ENCODE assay signal across 22 mouse cellular contexts in the genomic region with DNA sequence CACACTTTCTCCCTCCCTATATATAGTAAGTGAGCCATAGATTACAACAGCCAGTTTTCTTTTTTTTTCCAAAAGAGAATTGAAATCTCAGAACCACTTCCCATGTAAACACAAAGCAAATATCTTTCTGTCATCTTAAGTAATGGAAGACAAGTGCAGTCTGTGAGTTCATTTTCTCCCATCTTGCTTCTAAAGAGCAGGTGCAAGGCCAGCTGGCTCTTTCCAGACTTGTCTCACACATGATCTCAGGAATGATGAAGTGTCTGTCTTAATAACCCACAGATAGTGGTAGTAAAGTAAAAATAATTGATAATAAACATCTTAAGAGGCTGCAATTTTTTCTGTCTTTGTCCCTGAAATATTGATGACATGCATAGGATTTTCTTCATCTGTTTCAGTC.
DNase-seq lines count a peak whose midpoint lies in the region; ATAC-seq and TF ChIP-seq lines count a peak whose summit lies in the region.
"Had no signal": no experiment of that assay in that cellular context is flagged by ENCODE, and none has a peak within 500 bp of the region (broad histone marks: within the 10 kb centered on the region; RNA-seq: fewer than 3 reads in every experiment).

No protein-coding gene starts in this region.

- peak; percentile 59; the same call in 1 of the 2 replicates for ATAC-seq in forebrain, embryonic 13.5 days
- ATAC-seq in forebrain, embryonic 12.5 days (ENCODE audit: low FRiP score): no peak
- ATAC-seq: activated CD4-positive, CD25-positive, alpha-beta regulatory T cell, adult 4 months; hindbrain, embryonic 16.5 days had no signal

- DNase-seq in layer of hippocampus, adult 2 months (ENCODE audit: low spot score in 2 of 2): peak; percentile 23
- no peak for DNase-seq in layer of hippocampus, postnatal 14 days (ENCODE audit: low spot score in 2 of 2)
- peak; percentile 84 for DNase-seq in brain, embryonic 14.5 days (ENCODE audit: low read depth)
- no peak for DNase-seq in spleen, postnatal 4 days (ENCODE audit: low spot score in 2 of 2)
- DNase-seq: adrenal gland, adult 8-10 months; adrenal gland, postnatal 25 days; cerebellum, adult 18-20 months; cerebellum, adult 9-10 months; cerebellum, postnatal 14 days; gastrocnemius, postnatal 25 days; heart, adult 18-20 months; heart, postnatal 10 days; heart, postnatal 36 days had no signal

- H3K4me3 ChIP-seq in forebrain, embryonic 13.5 days: no peak overlapping the region
- H3K4me3 ChIP-seq in forebrain, embryonic 12.5 days (replicated peaks): no peak overlapping the region
- no peak overlapping the region for H3K4me3 ChIP-seq in layer of hippocampus, adult 2 months
- no peak overlapping the region for H3K4me3 ChIP-seq in myocyte
- H3K4me3 ChIP-seq: heart, embryonic 12.5 days; heart, embryonic 15.5 days; hindbrain, embryonic 10.5 days; hindbrain, embryonic 13.5 days had no signal

- H3K9ac ChIP-seq in forebrain, embryonic 13.5 days: no peak overlapping the region
- H3K9ac ChIP-seq in forebrain, embryonic 12.5 days: no peak overlapping the region
- H3K9ac ChIP-seq: heart, embryonic 12.5 days; heart, embryonic 15.5 days; hindbrain, embryonic 13.5 days had no signal

- H3K36me3 ChIP-seq in forebrain, embryonic 13.5 days (ENCODE audit: poor library complexity, severe bottlenecking): no peaks in the 10 kb centered on the region
- no peaks in the 10 kb centered on the region for H3K36me3 ChIP-seq in forebrain, embryonic 12.5 days (replicated peaks)
- no peaks in the 10 kb centered on the region for H3K36me3 ChIP-seq in myocyte (ENCODE audit: control insufficient read depth, insufficient read depth)
- H3K36me3 ChIP-seq: heart, embryonic 12.5 days; heart, embryonic 15.5 days; hindbrain, embryonic 10.5 days; hindbrain, embryonic 13.5 days had no signal

- H3K27ac ChIP-seq in forebrain, embryonic 13.5 days: no peak overlapping the region
- no peak overlapping the region for H3K27ac ChIP-seq in forebrain, embryonic 12.5 days
- H3K27ac ChIP-seq in layer of hippocampus, adult 2 months: no peak overlapping the region
- H3K27ac ChIP-seq: heart, embryonic 15.5 days; hindbrain, embryonic 10.5 days; hindbrain, embryonic 13.5 days had no signal

- TF ChIP-seq POLR2A in brain, embryonic 14.5 days (IDR thresholded peaks at IDR 0.05; ENCODE audit: borderline replicate concordance, extremely low read depth, insufficient read depth, insufficient read length, poor library complexity, severe bottlenecking): no peak
- TF ChIP-seq POLR2A in myocyte (IDR thresholded peaks at IDR 0.05; ENCODE audit: insufficient read length, low read depth): no peak

- H3K79me2 ChIP-seq in myocyte (ENCODE audit: control insufficient read depth, insufficient read depth): no peaks in the 10 kb centered on the region

- no peak for TF ChIP-seq CTCF in layer of hippocampus, adult 2 months (conservative IDR thresholded peaks at IDR 0.05)
- no peak for TF ChIP-seq CTCF in brain, embryonic 14.5 days (IDR thresholded peaks at IDR 0.05; ENCODE audit: borderline replicate concordance, extremely low read depth, insufficient read depth, insufficient read length)

- no peak overlapping the region for H3K4me2 ChIP-seq in forebrain, embryonic 13.5 days
- H3K4me2 ChIP-seq in forebrain, embryonic 12.5 days: no peak overlapping the region
- no peak overlapping the region for H3K4me2 ChIP-seq in myocyte (ENCODE audit: low read depth)
- H3K4me2 ChIP-seq: heart, embryonic 12.5 days; heart, embryonic 15.5 days; hindbrain, embryonic 13.5 days had no signal

- no peaks in the 10 kb centered on the region for H3K9me3 ChIP-seq in forebrain, embryonic 13.5 days (replicated peaks)
- H3K9me3 ChIP-seq in forebrain, embryonic 12.5 days: no peaks in the 10 kb centered on the region
- H3K9me3 ChIP-seq: heart, embryonic 12.5 days; heart, embryonic 15.5 days; hindbrain, embryonic 10.5 days; hindbrain, embryonic 13.5 days had no signal

- no peaks in the 10 kb centered on the region for H3K27me3 ChIP-seq in forebrain, embryonic 13.5 days
- H3K27me3 ChIP-seq in forebrain, embryonic 12.5 days: no peaks in the 10 kb centered on the region
- H3K27me3 ChIP-seq in myocyte (ENCODE audit: control insufficient read depth, insufficient read depth, insufficient read length): no peaks in the 10 kb centered on the region
- H3K27me3 ChIP-seq: heart, embryonic 12.5 days; heart, embryonic 15.5 days; hindbrain, embryonic 13.5 days had no signal

- H3K4me1 ChIP-seq in forebrain, embryonic 13.5 days: no peaks in the 10 kb centered on the region
- no peaks in the 10 kb centered on the region for H3K4me1 ChIP-seq in forebrain, embryonic 12.5 days
- H3K4me1 ChIP-seq: heart, embryonic 15.5 days; hindbrain, embryonic 10.5 days; hindbrain, embryonic 13.5 days had no signal

- H3ac ChIP-seq in myocyte (ENCODE audit: control insufficient read depth, insufficient read length): no peak overlapping the region

TF ChIP-seq in myocyte, 11 proteins besides CTCF, POLR2A, EP300 and RAD21:
- TF ChIP-seq MAX (IDR thresholded peaks at IDR 0.05; ENCODE audit: low read depth) (no peak), POLR2AphosphoS2 (IDR thresholded peaks at IDR 0.05; ENCODE audit: insufficient read length, low read depth) (no peak), MYOD1 (IDR thresholded peaks at IDR 0.05; ENCODE audit: control insufficient read depth in 1 of 3, insufficient read length in 2 of 3, low read depth in 2 of 3) (peak in 2 of 3 experiments; percentile 48 to 51), TCF12 (IDR thresholded peaks at IDR 0.05; ENCODE audit: insufficient read depth, poor library complexity, severe bottlenecking) (no peak), SRF (IDR thresholded peaks at IDR 0.05; ENCODE audit: control insufficient read depth, insufficient read length, low read depth) (no peak), CEBPB (IDR thresholded peaks at IDR 0.05; ENCODE audit: insufficient read depth, poor library complexity, severe bottlenecking) (no peak), MYOG (IDR thresholded peaks at IDR 0.05; ENCODE audit: control insufficient read depth in 1 of 3, insufficient read depth in 1 of 3, insufficient read length in 2 of 3, low read depth in 2 of 3) (no peak), REST (IDR thresholded peaks at IDR 0.05; ENCODE audit: insufficient read depth, insufficient read length) (no peak)

Comparison
In these comparisons a context has a peak if more than half of its experiments do, and no peak if none do; other contexts are left out.
1. DNase-seq: peak in layer of hippocampus, adult 2 months (2 of 2) and brain, embryonic 14.5 days (single experiment); none in layer of hippocampus, postnatal 14 days (0 of 2) and spleen, postnatal 4 days (0 of 2).